Mouse (Mus musculus) hindbrain, embryonic 12.5 days (tissue): ENCODE data around the gene Strip1. TPM values are rescaled to one million over a fixed set of nuclear protein-coding genes. Genes with fewer than 3 reads are reported as not detected.

Source experiments
- polyA plus RNA-seq: library from polyadenylated mRNA; unstranded; fragments of >200 nt; fragmentation: Nextera tagmentation; extraction: Ambion mirVana; gene quantifications from 2 replicates; pipeline ENCODE4 v1.2.1, GENCODE M21; 2016

The Strip1 gene
- polyA plus RNA-seq, 1 experiment from 2014 or later, result 126 TPM

Other genes starting within 250 kb of the Strip1 start
- gene Kcnc4, start 172.1 kb downstream of the Strip1 start, polyA plus RNA-seq, result 0.71 and 0.73 TPM in 2 replicates
- gene Slc6a17, start 113.7 kb downstream of the Strip1 start, polyA plus RNA-seq, result 5.6 and 5.7 TPM in 2 replicates
- not detected in 2 replicates for gene Ubl4b, start 76.6 kb downstream of the Strip1 start, polyA plus RNA-seq
- gene Alx3, start 36.7 kb downstream of the Strip1 start, polyA plus RNA-seq, result 0.40 and 0.60 TPM in 2 replicates
- not detected in 2 replicates for gene Gm10961, start 372 bp downstream of the Strip1 start, polyA plus RNA-seq
- 133 TPM in 2 replicates for gene Ahcyl1, start 64.9 kb upstream of the Strip1 start, polyA plus RNA-seq
- 8.8 and 9.2 TPM in 2 replicates for gene Csf1, start 128.8 kb upstream of the Strip1 start, polyA plus RNA-seq
- not detected in 2 replicates for gene Eps8l3, start 245.5 kb upstream of the Strip1 start, polyA plus RNA-seq